Mouse (Mus musculus): ENCODE data around the gene Ccp110.

- TF ChIP-seq CTCF (IDR thresholded peaks at IDR 0.05; ENCODE audit: borderline replicate concordance, insufficient read depth, low read depth, low read length) (no peak), POLR2A (IDR thresholded peaks at IDR 0.05; ENCODE audit: borderline replicate concordance, insufficient read depth, low read length) (no peak)
Observed at GRCm38 (mm10) chr7:118733225-118733624, 20.9 kb downstream of the Ccp110 start.

All from cerebellum, adult 2 months (tissue).